Mouse (Mus musculus) embryonic facial prominence, embryonic 10.5 days (tissue): ENCODE measurements around the gene Dusp16. TPM values are rescaled to one million over a fixed set of nuclear protein-coding genes. Genes with fewer than 3 reads are reported as not detected.

Source experiments
- DNase-seq: peaks from one replicate; pipeline ENCODE4 v3.0.0-alpha.2; 2017; ENCODE audit warnings: low spot score
- H3K27ac ChIP-seq: fragments of 300-500 bp; sonication (generic); replicated peaks from 2 replicates; pipeline ENCODE4 v1.5.1; 2016; ENCODE audit warnings: mild to moderate bottlenecking
- H3K27me3 ChIP-seq: fragments of 300-500 bp; sonication (generic); replicated peaks from 2 replicates; pipeline ENCODE4 v1.6.1; 2016; ENCODE audit warnings: low read depth, mild to moderate bottlenecking; ENCODE audit not compliant: poor library complexity, severe bottlenecking
- H3K36me3 ChIP-seq: fragments of 300-500 bp; sonication (generic); replicated peaks from 2 replicates; pipeline ENCODE4 v1.6.1; 2016; ENCODE audit warnings: mild to moderate bottlenecking, moderate library complexity
- H3K4me1 ChIP-seq: fragments of 300-500 bp; sonication (generic); 2 replicates; pipeline ENCODE4 v1.6.1; 2016
- H3K4me3 ChIP-seq: fragments of 300-500 bp; sonication (generic); 2 replicates; pipeline ENCODE4 v1.5.1; 2016; ENCODE audit warnings: mild to moderate bottlenecking, moderate library complexity
- H3K9me3 ChIP-seq: fragments of 300-500 bp; sonication (generic); 2 replicates; pipeline ENCODE4 v1.6.1; 2016; ENCODE audit warnings: mild to moderate bottlenecking
- WGBS: fragments of 180-500 bp; shearing (Covaris S2); methylation state at CpG from one replicate; pipeline ENCODE4 v1.1.7; 2016; 5-methylcytosine and 5-hydroxymethylcytosine counted together
- polyA plus RNA-seq: library from polyadenylated mRNA; unstranded; fragments of >200 nt; fragmentation: Nextera tagmentation; extraction: Ambion mirVana; gene quantifications from 2 replicates; pipeline ENCODE4 v1.2.1, GENCODE M21; 2016

The Dusp16 gene
- polyA plus RNA-seq, 1 experiment from 2014 or later: 11.9 TPM

DNA sequence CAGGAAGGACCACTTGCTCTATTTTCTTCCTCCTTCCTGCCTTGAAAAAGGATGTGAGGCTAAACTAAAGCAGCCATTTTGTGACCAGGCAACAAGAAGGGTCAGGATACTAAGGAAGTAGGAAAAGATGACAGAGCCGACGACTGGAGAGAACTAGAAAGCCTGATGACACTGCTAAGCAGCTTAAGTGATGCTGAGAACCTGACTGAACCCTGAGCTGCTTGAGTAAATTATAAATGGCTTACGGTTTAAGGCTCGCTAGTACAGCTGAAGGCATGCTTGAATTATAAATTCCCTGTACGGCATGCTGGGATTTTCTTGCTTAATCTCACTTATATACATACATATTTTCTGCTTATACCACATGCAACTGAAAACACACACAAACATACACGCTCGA, 9.5 kb downstream of the Dusp16 start:
- H3K4me3 ChIP-seq: no peak overlapping the region
- H3K4me1 ChIP-seq: no peaks in the 10 kb centered on the region
- no peak overlapping the region for H3K27ac ChIP-seq
- no peaks in the 10 kb centered on the region for H3K9me3 ChIP-seq
- H3K36me3 ChIP-seq: 0 out of 2 replicates have a peak, but pooled peaks cover 3% of the 10 kb centered on the region
- no peaks in the 10 kb centered on the region for H3K27me3 ChIP-seq
- whole genome bisulfite sequencing: 90% methylated on average over 7 of the region's 7 CpGs
- no peak for DNase-seq

DNA sequence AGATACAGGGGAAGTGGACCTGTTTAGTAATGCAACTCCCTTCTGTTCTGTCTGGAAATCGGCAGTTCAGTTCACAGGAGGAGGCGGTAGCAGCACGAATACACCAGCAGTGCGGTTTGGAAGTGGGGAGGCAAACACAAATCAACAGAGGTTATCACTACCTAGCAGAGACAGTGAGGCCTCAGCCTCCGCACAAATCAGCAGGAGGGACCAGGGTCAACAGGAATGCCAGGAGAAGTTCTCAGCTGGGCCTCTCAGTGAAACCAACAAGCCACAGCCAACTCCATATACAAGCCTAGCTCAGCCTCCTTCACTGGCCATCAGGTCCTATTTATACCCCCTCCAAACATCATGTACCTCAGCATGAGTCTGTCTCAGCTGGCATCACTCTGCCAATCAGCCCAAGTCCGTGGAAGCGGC, 10.9 kb downstream of the Dusp16 start:
- WGBS: 86% methylated on average over 7 of the region's 7 CpGs
- no peak overlapping the region for H3K4me3 ChIP-seq
- no peaks in the 10 kb centered on the region for H3K4me1 ChIP-seq
- no peak overlapping the region for H3K27ac ChIP-seq
- DNase-seq: no peak
- no peaks in the 10 kb centered on the region for H3K9me3 ChIP-seq
- no peaks in the 10 kb centered on the region for H3K27me3 ChIP-seq
- H3K36me3 ChIP-seq: 0 out of 2 replicates have a peak, but pooled peaks cover 3% of the 10 kb centered on the region

DNA sequence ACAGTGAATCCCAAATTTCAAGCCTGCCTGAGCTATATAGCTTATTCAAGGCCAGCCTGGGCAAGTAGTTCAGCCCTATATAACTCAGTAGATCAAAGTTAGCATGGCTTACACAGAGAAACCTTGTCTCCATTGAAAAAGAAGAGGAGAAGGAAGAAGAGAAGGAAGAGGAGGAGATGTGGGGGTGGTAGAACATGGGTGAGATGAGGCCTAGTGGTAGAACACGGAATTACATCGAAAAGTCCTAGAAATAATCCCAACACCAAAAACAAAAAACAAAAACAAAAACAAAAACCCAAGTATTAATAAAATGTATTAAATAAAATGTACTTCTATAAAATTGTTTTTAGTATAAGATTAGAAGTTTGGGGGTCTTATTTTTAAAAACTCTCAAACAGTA, 12.4 kb downstream of the Dusp16 start:
- no peaks in the 10 kb centered on the region for H3K27me3 ChIP-seq
- H3K36me3 ChIP-seq: 0 out of 2 replicates have a peak, but pooled peaks cover 3% of the 10 kb centered on the region
- H3K9me3 ChIP-seq: no peaks in the 10 kb centered on the region
- no peak for DNase-seq
- H3K4me1 ChIP-seq: no peaks in the 10 kb centered on the region
- H3K27ac ChIP-seq: no peak overlapping the region
- no peak overlapping the region for H3K4me3 ChIP-seq
- 71% methylated on average over 2 of the region's 2 CpGs for WGBS

DNA sequence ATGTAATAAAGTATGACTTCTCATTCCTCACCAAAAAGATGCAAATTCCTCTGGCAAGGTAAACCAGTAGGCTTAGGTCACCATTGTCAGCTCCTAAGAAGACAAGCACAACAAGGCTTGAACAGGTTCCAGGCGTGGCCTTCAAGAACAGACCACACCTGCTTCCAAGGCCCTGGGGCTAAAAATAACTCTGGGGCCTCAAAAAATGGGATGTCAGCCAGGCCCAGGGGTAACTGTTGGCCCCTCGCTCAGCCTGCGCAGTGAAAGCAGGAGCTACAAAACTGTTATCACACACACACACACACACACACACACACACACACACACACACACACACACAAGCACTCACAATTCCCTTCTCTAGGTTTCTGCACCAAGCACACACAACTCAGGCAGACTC, 18.5 kb downstream of the Dusp16 start:
- Histone ChIP-seq H3K27me3 (no peaks in the 10 kb centered on the region), H3K4me3 (no peak overlapping the region), H3K9me3 (no peaks in the 10 kb centered on the region), H3K4me1 (peaks cover 12% of the 10 kb centered on the region; the same call in 1 of the 2 replicates), H3K36me3 (no peaks in the 10 kb centered on the region), H3K27ac (no peak overlapping the region)
- WGBS: 61% methylated on average over 3 of the region's 3 CpGs
- peak; percentile 30 for DNase-seq

DNA sequence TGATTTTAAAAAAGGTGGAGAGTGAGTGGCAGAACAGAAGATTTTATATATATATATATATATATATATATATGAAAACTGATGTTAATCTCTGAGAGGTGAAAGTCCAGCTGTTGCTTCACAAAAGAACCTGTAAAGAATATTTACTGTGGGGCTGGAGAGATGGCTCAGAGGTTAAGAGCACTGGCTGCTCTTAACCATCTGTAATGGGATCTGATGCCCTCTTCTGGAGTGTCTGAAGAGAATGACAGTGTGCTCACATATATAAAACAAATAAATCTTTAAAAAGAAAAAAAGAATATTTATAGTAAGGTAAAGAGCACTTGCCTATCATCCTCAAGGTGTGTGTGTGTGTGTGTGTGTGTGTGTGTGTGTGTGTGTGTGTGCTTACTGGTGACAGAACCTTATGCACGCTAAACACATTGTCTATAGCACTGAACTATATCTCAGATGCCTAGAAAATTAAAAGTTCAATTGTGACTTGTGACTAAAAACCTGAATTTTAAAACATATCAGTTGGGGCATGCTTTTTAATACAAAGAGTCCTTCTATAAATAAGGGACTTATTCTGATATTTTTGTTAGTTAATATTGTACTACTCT, 19.0 kb downstream of the Dusp16 start:
- Histone ChIP-seq H3K4me1 (peaks cover 12% of the 10 kb centered on the region; the same call in 1 of the 2 replicates), H3K4me3 (no peak overlapping the region), H3K27me3 (no peaks in the 10 kb centered on the region), H3K9me3 (no peaks in the 10 kb centered on the region), H3K27ac (no peak overlapping the region), H3K36me3 (no peaks in the 10 kb centered on the region)
- no peak for DNase-seq
- WGBS: 92% methylated on average over 1 of the region's 1 CpGs

DNA sequence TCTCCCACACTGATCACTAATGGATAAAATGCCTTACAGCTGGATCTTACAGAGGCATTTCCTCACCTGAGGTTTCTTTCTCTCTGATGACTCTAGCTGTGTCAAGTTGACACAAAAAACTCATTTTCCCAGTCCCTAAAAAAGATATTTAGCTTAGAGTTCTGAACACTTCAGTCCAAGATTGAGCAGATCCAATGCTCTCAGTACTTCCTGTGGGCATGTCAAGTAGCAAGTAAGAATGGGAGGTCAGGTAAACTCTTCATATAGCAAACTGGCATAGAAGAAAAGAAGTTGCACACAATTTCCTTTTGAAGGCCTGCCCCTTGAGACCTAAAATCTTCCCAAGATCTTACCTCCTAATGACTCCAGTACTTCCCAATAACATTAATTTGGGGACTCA, 22.1 kb downstream of the Dusp16 start:
- Histone ChIP-seq H3K36me3 (no peaks in the 10 kb centered on the region), H3K9me3 (no peaks in the 10 kb centered on the region), H3K27me3 (no peaks in the 10 kb centered on the region), H3K4me1 (peaks cover 12% of the 10 kb centered on the region; the same call in 1 of the 2 replicates), H3K27ac (no peak overlapping the region), H3K4me3 (no peak overlapping the region)
- DNase-seq: no peak

DNA sequence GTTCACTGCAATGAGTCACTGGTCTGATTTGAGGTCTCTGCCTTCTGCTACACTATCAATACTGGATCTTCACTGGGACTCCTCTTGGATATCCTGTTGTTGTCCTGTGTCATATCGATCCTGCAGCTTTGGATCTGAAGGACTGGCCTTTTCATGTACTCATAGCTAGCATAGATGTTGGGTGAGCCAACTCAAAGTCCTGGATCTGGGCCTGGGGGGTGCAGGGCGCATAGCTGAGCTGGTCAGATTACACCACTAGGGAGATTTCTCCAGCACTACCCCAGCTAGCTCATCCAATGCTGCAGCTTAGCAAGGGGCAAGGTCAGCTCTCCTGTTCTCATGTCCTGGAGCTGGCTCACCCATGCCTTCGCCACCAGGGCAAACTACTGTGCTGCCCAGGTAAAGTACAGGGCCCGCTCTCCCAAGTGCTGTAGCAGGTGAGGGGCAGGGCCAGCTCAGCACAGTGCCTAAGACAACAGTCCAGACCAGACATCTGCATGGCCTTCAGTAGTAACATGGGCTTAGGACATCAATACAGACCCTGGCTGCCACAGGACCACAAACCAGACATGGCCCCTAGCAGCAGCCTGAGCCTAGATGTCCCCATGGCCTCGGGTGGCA, 27.9 kb downstream of the Dusp16 start:
- Histone ChIP-seq H3K27ac (no peak overlapping the region), H3K36me3 (no peaks in the 10 kb centered on the region), H3K4me3 (no peak overlapping the region), H3K9me3 (no peaks in the 10 kb centered on the region), H3K27me3 (no peaks in the 10 kb centered on the region), H3K4me1 (peaks cover 10% of the 10 kb centered on the region; the same call in 1 of the 2 replicates)
- WGBS: 92% methylated on average over 5 of the region's 5 CpGs
- DNase-seq: no peak

DNA sequence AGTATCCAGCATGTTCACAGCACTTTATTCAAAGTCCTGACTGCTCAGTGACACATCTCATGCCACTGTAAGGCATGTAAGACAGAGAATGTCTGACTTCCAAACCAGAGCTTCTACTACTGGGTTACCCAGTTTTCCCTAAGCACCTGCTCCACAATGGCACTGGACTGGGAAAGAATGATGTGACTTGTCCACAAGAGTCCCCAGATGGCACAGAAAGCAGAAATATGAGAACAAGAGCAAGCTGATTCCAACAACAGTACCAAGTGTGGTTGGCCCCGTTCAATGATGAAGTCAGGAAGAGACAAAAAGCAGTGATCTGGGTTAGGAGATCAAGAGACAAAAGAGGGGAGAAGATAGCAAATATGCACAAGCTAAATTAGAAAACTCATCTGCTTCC, 29.0 kb downstream of the Dusp16 start:
- Histone ChIP-seq H3K36me3 (peaks cover 2% of the 10 kb centered on the region; the same call in 1 of the 2 replicates), H3K27ac (no peak overlapping the region), H3K9me3 (no peaks in the 10 kb centered on the region), H3K4me1 (peaks cover 10% of the 10 kb centered on the region; the same call in 1 of the 2 replicates), H3K4me3 (no peak overlapping the region), H3K27me3 (no peaks in the 10 kb centered on the region)
- no peak for DNase-seq
- 81% methylated on average over 1 of the region's 1 CpGs for WGBS

DNA sequence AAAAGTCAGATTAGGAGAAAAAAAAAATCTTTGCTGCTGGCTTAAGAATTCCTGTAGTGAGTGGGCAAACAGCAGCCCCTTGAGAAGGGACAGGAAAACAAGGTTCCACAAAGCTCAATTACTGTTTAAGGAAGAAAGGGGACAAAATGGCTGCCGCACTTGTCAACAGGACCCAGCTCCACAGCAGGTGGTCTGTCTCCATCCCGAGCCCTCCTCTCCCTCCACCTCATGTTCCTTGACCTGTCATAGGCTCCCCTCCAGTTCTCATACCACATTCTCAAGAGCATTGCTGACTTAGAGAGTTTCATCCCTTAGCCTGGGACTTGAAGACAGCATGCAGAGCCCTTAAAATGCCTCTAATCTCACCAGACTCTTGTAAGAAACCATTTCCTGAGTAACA, 30.6 kb downstream of the Dusp16 start:
- Histone ChIP-seq H3K9me3 (no peaks in the 10 kb centered on the region), H3K27me3 (no peaks in the 10 kb centered on the region), H3K36me3 (peaks cover 5% of the 10 kb centered on the region; the same call in 1 of the 2 replicates), H3K4me1 (peaks cover 10% of the 10 kb centered on the region; the same call in 1 of the 2 replicates), H3K27ac (no peak overlapping the region), H3K4me3 (no peak overlapping the region)
- DNase-seq: no peak
- WGBS: 57% methylated on average over 2 of the region's 2 CpGs

DNA sequence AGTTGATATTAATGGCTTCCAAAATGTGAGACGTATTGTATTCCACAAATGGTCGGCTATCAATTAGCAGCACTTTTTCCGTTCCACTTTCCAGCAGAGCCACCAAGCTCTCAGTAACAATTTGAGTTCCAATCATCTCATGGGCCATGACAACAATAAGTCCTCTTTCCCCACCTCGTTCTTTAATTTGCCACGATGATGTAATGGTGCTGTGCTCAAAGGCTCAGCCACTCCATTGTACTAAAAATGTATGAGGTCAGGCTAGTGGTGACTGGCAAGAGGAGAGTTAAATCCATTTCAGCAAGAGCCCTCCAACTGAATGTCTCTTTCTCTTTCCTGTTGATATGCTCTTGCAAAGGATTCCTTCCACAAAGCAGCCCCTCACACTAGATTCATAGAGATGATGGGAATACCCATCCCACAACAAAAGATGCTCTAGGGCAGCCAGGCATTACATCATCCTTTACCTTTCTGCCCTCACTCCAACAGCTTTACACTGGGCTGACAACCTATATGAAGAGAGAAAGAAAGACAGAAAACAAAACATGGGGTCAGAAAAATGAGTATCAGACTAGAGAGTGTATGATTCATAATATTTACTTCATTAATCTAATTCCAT, 31.4 kb downstream of the Dusp16 start:
- WGBS: 70% methylated on average over 5 of the region's 5 CpGs
- no peak for DNase-seq
- no peaks in the 10 kb centered on the region for H3K27me3 ChIP-seq

DNA sequence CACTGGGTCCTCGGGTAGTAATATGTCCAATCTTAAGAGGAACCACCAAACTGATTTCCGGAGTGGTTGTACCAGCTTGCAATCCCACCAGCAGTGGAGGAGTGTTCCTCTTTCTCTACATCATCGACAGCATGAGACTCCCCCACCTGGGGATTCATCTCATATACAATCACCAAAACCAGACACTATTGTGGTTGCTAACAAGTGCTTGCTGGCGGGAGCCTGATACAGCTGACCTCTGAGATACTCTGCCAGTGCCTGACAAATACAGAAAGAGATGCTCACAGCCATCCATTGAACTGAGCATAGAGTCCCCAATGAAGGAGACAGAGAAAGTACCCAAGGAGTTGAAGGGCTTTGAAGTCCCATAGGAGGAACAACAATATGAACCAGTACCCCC, 36.4 kb downstream of the Dusp16 start:
- H3K4me1 ChIP-seq: peaks cover 7% of the 10 kb centered on the region
- WGBS: 91% methylated on average over 4 of the region's 4 CpGs

More for the DNA sequence above, 31.4 kb downstream of the Dusp16 start:
- H3K9me3 ChIP-seq: no peaks in the 10 kb centered on the region
- H3K36me3 ChIP-seq: peaks cover 11% of the 10 kb centered on the region
- H3K4me1 ChIP-seq: peaks cover 10% of the 10 kb centered on the region; the same call in 1 of the 2 replicates
- H3K27ac ChIP-seq: no peak overlapping the region
- no peak overlapping the region for H3K4me3 ChIP-seq

DNA sequence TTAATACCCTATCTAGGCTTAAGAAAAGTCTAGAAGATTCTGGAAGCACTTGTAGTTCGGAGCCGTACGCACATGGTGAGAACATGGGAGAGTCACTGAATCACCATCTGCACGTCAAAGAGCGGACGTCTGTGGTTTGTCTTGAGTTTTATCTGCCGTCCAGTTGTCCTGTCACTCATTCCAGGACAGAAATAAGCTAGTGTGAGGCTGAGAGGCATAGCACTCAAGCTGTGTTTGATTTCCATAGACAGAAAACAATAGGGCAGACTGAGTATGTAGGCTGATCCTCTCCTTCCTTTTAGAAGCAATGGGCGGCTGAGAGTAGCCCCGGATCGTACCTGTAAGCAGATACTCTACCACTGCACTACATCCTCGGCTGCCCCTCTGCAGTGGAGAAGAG, 38.6 kb downstream of the Dusp16 start:
- H3K36me3 ChIP-seq: peaks cover 37% of the 10 kb centered on the region
- DNase-seq: no peak
- 90% methylated on average over 11 of the region's 11 CpGs for WGBS

More for the DNA sequence above, 36.4 kb downstream of the Dusp16 start:
- Histone ChIP-seq H3K27me3 (no peaks in the 10 kb centered on the region), H3K36me3 (peaks cover 24% of the 10 kb centered on the region), H3K27ac (no peak overlapping the region), H3K9me3 (no peaks in the 10 kb centered on the region), H3K4me3 (no peak overlapping the region)
- DNase-seq: no peak

DNA sequence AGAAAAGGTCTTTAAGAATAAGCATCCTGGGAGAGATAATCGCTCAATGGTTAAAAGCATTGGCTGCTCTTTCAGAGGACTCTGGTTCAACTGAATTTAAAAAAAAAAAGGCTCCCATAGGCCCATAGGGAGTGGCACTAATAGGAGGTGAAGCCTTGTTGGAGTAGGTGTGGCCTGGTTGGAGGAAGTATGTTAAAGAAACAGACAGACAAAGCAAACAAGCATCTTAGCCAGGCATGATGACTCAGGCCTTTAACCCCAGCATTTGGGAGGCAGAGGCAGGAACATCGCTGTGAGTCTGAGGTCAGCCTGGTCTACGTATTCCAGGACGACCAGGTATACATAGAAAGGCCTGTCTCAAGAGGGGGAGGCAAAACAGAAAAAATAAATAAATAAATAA, 39.0 kb downstream of the Dusp16 start:
- Histone ChIP-seq H3K4me1 (peaks cover 7% of the 10 kb centered on the region; the same call in 1 of the 2 replicates), H3K27ac (no peak overlapping the region), H3K4me3 (no peak overlapping the region), H3K36me3 (peaks cover 34% of the 10 kb centered on the region), H3K9me3 (no peaks in the 10 kb centered on the region), H3K27me3 (no peaks in the 10 kb centered on the region)
- no peak for DNase-seq
- WGBS: 84% methylated on average over 4 of the region's 4 CpGs

More for the DNA sequence above, 38.6 kb downstream of the Dusp16 start:
- Histone ChIP-seq H3K4me3 (no peak overlapping the region), H3K27ac (no peak overlapping the region), H3K4me1 (peaks cover 7% of the 10 kb centered on the region; the same call in 1 of the 2 replicates), H3K27me3 (no peaks in the 10 kb centered on the region), H3K9me3 (no peaks in the 10 kb centered on the region)
